Mouse (Mus musculus) cerebellum, adult 9-11 months (tissue): ENCODE data around the gene Arl6ip6.

Experiments used
- DNase-seq: peaks from one replicate; pipeline ENCODE4 v3.0.0; 2022

Arl6ip6 gene

GRCm38 (mm10) chr2:53191523-53192220 lies at the start of gene Arl6ip6:
Gene Arl6ip6 (plus strand): TSS chr2:53191726.
- DNase-seq, result peak; percentile 97

- no peak for DNase-seq
Measured at GRCm38 (mm10) chr2:53146852-53147251, 44.7 kb upstream of the Arl6ip6 start.

GRCm38 (mm10) chr2:53173966-53174365 lies 17.6 kb upstream of the Arl6ip6 start:
- no peak for DNase-seq

GRCm38 (mm10) chr2:53178966-53179365 lies 12.6 kb upstream of the Arl6ip6 start:
- DNase-seq, result no peak

- DNase-seq, result no peak
Measured at GRCm38 (mm10) chr2:53179876-53180275, 11.7 kb upstream of the Arl6ip6 start.

GRCm38 (mm10) chr2:53189811-53190210 lies 1.7 kb upstream of the Arl6ip6 start:
- peak; percentile 42 for DNase-seq

GRCm38 (mm10) chr2:53190684-53191511 lies 628 bp upstream of the Arl6ip6 start, which contains the start of gene Prpf40a:
Gene Prpf40a (minus strand): TSS chr2:53191284.
- peak; percentile 99 for DNase-seq

- no peak for DNase-seq
Measured at GRCm38 (mm10) chr2:53192386-53192785, 860 bp downstream of the Arl6ip6 start.

- DNase-seq, result no peak
Measured at GRCm38 (mm10) chr2:53196431-53196830, 4.9 kb downstream of the Arl6ip6 start.

GRCm38 (mm10) chr2:53199203-53199602 lies 7.7 kb downstream of the Arl6ip6 start:
- no peak for DNase-seq

GRCm38 (mm10) chr2:53200164-53200885 lies 8.8 kb downstream of the Arl6ip6 start:
- no peak for DNase-seq

- no peak for DNase-seq
Measured at GRCm38 (mm10) chr2:53204373-53205274, 13.1 kb downstream of the Arl6ip6 start.

- no peak for DNase-seq
Measured at GRCm38 (mm10) chr2:53206749-53207148, 15.2 kb downstream of the Arl6ip6 start.

- no peak for DNase-seq
Measured at GRCm38 (mm10) chr2:53213493-53213892, 22.0 kb downstream of the Arl6ip6 start.

- DNase-seq, result no peak
Measured at GRCm38 (mm10) chr2:53222242-53222641, 30.7 kb downstream of the Arl6ip6 start.

GRCm38 (mm10) chr2:53256982-53257381 lies 65.5 kb downstream of the Arl6ip6 start:
- no peak for DNase-seq
